Mouse (Mus musculus) kidney, embryonic 16.5 days (tissue): Measurements from ENCODE around the gene Nr2e1. TPM values are rescaled to one million over a fixed set of nuclear protein-coding genes. Genes with fewer than 3 reads are reported as not detected.

Experiments used
- ATAC-seq: fragments of 200-750 bp; cut with Nextera tagmentation; 2 replicates; pipeline ENCODE4 v1.8.0; 2017; ENCODE audit warnings: moderate TSS enrichment; ENCODE audit not compliant: low FRiP score, low TSS enrichment
- H3K27ac ChIP-seq: fragments of 300-500 bp; sonication (generic); 2 replicates; pipeline ENCODE4 v1.5.1; 2014; ENCODE audit warnings: low read length
- H3K27me3 ChIP-seq: fragments of 300-500 bp; sonication (generic); 2 replicates; pipeline ENCODE4 v1.6.1; 2014; ENCODE audit warnings: low read length, control low read depth, mixed read lengths; ENCODE audit not compliant: insufficient read depth
- H3K36me3 ChIP-seq: fragments of 300-500 bp; sonication (generic); 2 replicates; pipeline ENCODE4 v1.6.1; 2014; ENCODE audit warnings: low read length, control low read depth, mixed read lengths; ENCODE audit not compliant: insufficient read depth
- H3K4me1 ChIP-seq: fragments of 300-500 bp; sonication (generic); 2 replicates; pipeline ENCODE4 v1.6.1; 2014; ENCODE audit warnings: low read length, control low read depth, mixed read lengths; ENCODE audit not compliant: insufficient read depth
- H3K4me2 ChIP-seq: fragments of 300-500 bp; sonication (generic); replicated peaks from 2 replicates; pipeline ENCODE4 v1.6.1; 2014; ENCODE audit warnings: low read depth, low read length
- H3K4me3 ChIP-seq: fragments of 300-500 bp; sonication (generic); 2 replicates; pipeline ENCODE4 v1.5.1; 2014; ENCODE audit warnings: mild to moderate bottlenecking, low read length
- H3K9ac ChIP-seq: fragments of 300-500 bp; sonication (generic); replicated peaks from 2 replicates; pipeline ENCODE4 v1.6.1; 2014; ENCODE audit warnings: low read length
- H3K9me3 ChIP-seq: fragments of 300-500 bp; sonication (generic); 2 replicates; pipeline ENCODE4 v1.6.1; 2016; ENCODE audit warnings: low read length, control low read depth
- WGBS: fragments of 180-500 bp; shearing (Covaris S2); extraction: QIAGEN DNeasy Blood & Tissue Kit; methylation state at CpG from one replicate; pipeline ENCODE4 v1.1.7; 2014; 5-methylcytosine and 5-hydroxymethylcytosine counted together
- polyA plus RNA-seq: library from polyadenylated mRNA; unstranded; fragments of >200 nt; fragmentation: Nextera tagmentation; extraction: Ambion mirVana; gene quantifications from 2 replicates; pipeline ENCODE4 v1.2.1, GENCODE M21; 2015

Nr2e1 gene
- polyA plus RNA-seq, 1 experiment from 2014 or later, result not detected

DNA sequence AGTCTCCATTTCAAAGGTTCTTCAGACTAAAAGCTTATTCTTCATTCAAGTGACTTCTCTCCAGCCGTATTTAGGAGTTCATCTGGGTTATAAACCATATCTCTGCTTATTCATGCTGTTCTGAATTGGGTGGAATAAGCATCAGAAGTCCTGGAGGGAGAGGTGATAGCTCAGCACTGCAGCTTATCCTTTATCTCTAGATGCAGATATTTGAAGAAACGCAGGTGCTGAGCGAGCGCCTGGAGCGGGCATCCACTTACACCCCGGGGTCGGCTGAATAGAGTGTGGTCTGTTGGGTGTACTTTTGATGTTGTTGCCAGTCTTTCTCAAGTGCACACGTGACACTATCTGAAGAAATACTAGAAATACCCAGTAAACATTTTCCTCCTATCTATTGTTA, 65.1 kb downstream of the Nr2e1 start:
- peaks cover 6% of the 10 kb centered on the region; the same call in 1 of the 2 replicates for H3K4me1 ChIP-seq
- H3K36me3 ChIP-seq, result no peaks in the 10 kb centered on the region
- H3K27me3 ChIP-seq, result no peaks in the 10 kb centered on the region
- no peak overlapping the region for H3K4me3 ChIP-seq
- no peak for ATAC-seq
- WGBS, result 85% methylated on average over 8 of the region's 8 CpGs
- no peak overlapping the region for H3K4me2 ChIP-seq
- no peak overlapping the region for H3K9ac ChIP-seq
- H3K27ac ChIP-seq, result no peak overlapping the region
- no peaks in the 10 kb centered on the region for H3K9me3 ChIP-seq

DNA sequence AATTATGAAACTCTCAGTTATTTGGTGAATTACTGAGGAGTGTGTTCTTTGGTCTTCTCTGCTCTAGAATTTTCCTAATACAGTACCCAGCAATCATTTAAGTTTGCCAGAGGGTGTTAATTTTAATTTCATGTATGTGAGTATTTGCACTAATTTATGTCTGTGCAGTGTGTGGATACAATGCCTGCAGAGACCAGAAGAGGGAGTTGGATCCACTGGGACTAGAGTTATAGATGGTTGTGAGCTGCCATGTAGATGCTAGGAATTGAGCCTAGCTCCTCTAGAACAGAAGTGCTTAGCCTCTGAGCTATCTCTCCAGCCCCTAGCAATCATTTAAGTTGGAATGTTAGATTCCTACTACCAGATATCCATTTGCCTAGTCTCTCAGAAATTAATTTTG, 69.3 kb downstream of the Nr2e1 start:
- Histone ChIP-seq H3K4me2 (no peak overlapping the region), H3K27ac (no peak overlapping the region), H3K36me3 (peaks cover 6% of the 10 kb centered on the region; the same call in 1 of the 2 replicates), H3K4me1 (no peaks in the 10 kb centered on the region), H3K9me3 (no peaks in the 10 kb centered on the region), H3K27me3 (no peaks in the 10 kb centered on the region), H3K4me3 (no peak overlapping the region), H3K9ac (no peak overlapping the region)
- ATAC-seq, result no peak

Other genes starting within 250 kb of the Nr2e1 start
- gene Afg1l, start 105.1 kb downstream of the Nr2e1 start, polyA plus RNA-seq, result 8.9 and 9.9 TPM in 2 replicates
- 362 and 371 TPM in 2 replicates for gene Snx3, start 81.6 kb downstream of the Nr2e1 start, polyA plus RNA-seq
- 18.2 and 18.5 TPM in 2 replicates for gene Ostm1, start 190 bp upstream of the Nr2e1 start, polyA plus RNA-seq
- gene Sec63, start 177.9 kb upstream of the Nr2e1 start, polyA plus RNA-seq, result 29.1 and 29.9 TPM in 2 replicates